Mouse (Mus musculus): ENCODE results near the gene Ap1b1.

DNA sequence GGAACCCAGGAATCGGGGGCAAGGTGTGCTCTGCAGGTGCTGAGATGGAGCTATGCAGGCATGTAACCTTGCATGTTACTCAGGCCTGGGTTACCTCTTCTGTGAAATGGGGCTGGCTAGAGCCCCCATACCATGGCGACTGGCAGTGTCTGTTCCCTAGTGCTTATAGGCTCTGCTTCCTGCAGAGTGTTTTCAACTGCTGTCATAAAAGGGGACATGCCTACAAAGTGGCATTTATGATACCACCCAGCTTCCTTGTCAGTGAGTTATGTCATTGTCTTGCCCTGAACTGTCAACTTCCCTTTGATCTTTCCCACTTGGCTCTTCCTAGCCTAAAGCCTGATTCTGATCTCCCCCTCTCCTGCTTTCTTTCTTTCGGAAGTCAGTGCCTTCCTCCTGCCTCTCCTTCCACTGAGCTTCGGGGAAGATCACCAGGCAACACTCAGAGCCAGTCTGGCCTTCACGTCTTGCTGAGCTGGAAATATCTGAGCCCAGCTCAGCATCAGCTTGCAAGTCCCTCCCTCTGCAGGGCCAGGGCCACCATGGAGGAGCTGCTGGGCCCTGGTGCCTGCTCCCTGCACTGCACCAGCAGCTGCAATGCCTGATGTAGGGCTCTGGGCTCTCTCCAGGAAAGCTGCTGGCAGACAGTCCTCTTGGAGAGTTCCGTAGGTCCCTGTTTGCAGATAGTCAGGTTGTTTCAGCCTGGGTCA is 23.4 kb upstream of the Ap1b1 start:
- TF ChIP-seq CTCF (IDR thresholded peaks at IDR 0.05; ENCODE audit: extremely low read depth, insufficient read depth, low read length) (no peak), POLR2A (IDR thresholded peaks at IDR 0.05; ENCODE audit: extremely low read depth, insufficient read depth, low read length) (no peak)
